Mouse (Mus musculus): ENCODE measurements around the gene H3f3b.

DNA sequence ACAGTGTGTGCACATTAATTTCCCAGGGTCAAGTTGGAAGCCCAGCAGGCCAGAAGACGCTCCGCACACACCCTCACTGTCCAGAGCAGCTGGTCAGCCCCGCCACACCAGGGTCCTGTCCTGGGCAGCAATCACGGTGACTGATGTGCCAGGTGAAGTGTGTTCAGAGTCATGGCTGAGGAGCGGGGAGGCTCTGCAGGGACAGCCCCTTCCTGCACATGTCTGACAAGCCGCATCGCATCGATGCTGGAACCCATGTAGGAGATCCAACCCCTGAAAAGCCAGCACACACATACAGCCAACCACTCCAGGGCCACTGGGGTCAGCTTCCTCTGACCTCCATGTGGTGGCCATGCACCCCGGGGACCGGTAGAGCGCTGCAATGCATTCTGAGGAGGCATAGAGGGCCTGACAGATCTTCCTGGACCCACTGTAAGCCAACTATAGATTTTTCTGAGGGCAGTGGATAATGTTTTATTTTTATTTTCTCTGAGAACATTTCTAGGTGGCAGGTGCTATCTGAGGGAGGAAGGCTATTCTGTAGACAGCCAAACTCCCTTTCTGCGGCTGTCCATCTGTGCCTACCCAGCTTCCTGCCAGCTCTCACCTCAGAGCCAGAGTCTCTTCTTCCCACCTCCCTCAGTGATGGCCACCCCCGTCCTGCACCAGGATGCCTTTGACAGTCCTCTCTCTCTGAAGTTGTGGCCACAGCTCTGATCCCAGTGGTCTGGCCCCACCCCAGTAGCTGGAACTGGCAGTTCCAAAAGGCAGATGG is 34.1 kb upstream of the H3f3b start:
- no peak for TF ChIP-seq CTCF (IDR thresholded peaks at IDR 0.05)
- no peak for TF ChIP-seq EP300 (IDR thresholded peaks at IDR 0.05)

Measured in lung, postnatal 0 days (tissue).